Mouse (Mus musculus): ENCODE measurements around the gene Slc25a20.

GRCm38 (mm10) chr9:108654566-108655464 is 7.1 kb upstream of the Slc25a20 start:
- TF ChIP-seq CTCF (IDR thresholded peaks at IDR 0.05; ENCODE audit: low read depth) (no peak), EP300 (optimal IDR thresholded peaks at IDR 0.05) (no peak)

All from stomach, postnatal 0 days (tissue).